Mouse (Mus musculus): ENCODE measurements around the gene Plekhg3. TPM values are rescaled to one million over a fixed set of nuclear protein-coding genes. Genes with fewer than 3 reads are reported as not detected.

The Plekhg3 gene
- polyA plus RNA-seq, 1 experiment from 2014 or later, result 1.5 TPM

GRCm38 (mm10) chr12:76566284-76566683 is 35.6 kb downstream of the Plekhg3 start:
- DNase-seq (ENCODE audit: low spot score), result no peak
- Histone ChIP-seq H3K4me1 (ENCODE audit: control insufficient read depth, insufficient read depth, low read length) (no peaks in the 10 kb centered on the region), H3K27ac (ENCODE audit: low read depth, low read length) (no peak overlapping the region), H3K4me2 (ENCODE audit: low read depth) (no peak overlapping the region), H3K27me3 (ENCODE audit: control insufficient read depth, insufficient read depth, low read length) (no peaks in the 10 kb centered on the region), H3K36me3 (ENCODE audit: control insufficient read depth, insufficient read depth, low read length) (peaks cover 3% of the 10 kb centered on the region; the same call in 1 of the 2 replicates), H3K9ac (ENCODE audit: low read length) (no peak overlapping the region), H3K4me3 (ENCODE audit: low read depth, low read length) (no peak overlapping the region), H3K9me3 (ENCODE audit: control insufficient read depth, low read length) (no peaks in the 10 kb centered on the region)
- ATAC-seq (ENCODE audit: insufficient read depth, low FRiP score, low TSS enrichment), result no peak
- 95% methylated on average over 10 of the region's 10 CpGs for WGBS

- H3K9me3 ChIP-seq (ENCODE audit: control insufficient read depth, low read length), result no peaks in the 10 kb centered on the region
- peaks cover 2% of the 10 kb centered on the region; the same call in 1 of the 2 replicates for H3K36me3 ChIP-seq (ENCODE audit: control insufficient read depth, insufficient read depth, low read length)
- no peaks in the 10 kb centered on the region for H3K4me1 ChIP-seq (ENCODE audit: control insufficient read depth, insufficient read depth, low read length)
- H3K27ac ChIP-seq (ENCODE audit: low read depth, low read length), result no peak overlapping the region
- no peak overlapping the region for H3K4me3 ChIP-seq (ENCODE audit: low read depth, low read length)
- 75% methylated on average over 9 of the region's 9 CpGs for WGBS
- H3K4me2 ChIP-seq (ENCODE audit: low read depth), result no peak overlapping the region
- DNase-seq (ENCODE audit: low spot score), result no peak
- ATAC-seq (ENCODE audit: insufficient read depth, low FRiP score, low TSS enrichment), result no peak
- H3K27me3 ChIP-seq (ENCODE audit: control insufficient read depth, insufficient read depth, low read length), result no peaks in the 10 kb centered on the region
- no peak overlapping the region for H3K9ac ChIP-seq (ENCODE audit: low read length)
Measured at GRCm38 (mm10) chr12:76570221-76570940, 39.7 kb downstream of the Plekhg3 start.

GRCm38 (mm10) chr12:76571266-76571665 is 40.6 kb downstream of the Plekhg3 start:
- H3K9ac ChIP-seq (ENCODE audit: low read length), result no peak overlapping the region
- DNase-seq (ENCODE audit: low spot score) (no peak), ATAC-seq (ENCODE audit: insufficient read depth, low FRiP score, low TSS enrichment) (no peak)
- H3K27ac ChIP-seq (ENCODE audit: low read depth, low read length), result no peak overlapping the region
- no peaks in the 10 kb centered on the region; the same call in 1 of the 2 replicates for H3K36me3 ChIP-seq (ENCODE audit: control insufficient read depth, insufficient read depth, low read length)
- no peaks in the 10 kb centered on the region for H3K4me1 ChIP-seq (ENCODE audit: control insufficient read depth, insufficient read depth, low read length)
- no peak overlapping the region for H3K4me3 ChIP-seq (ENCODE audit: low read depth, low read length)
- no peak overlapping the region for H3K4me2 ChIP-seq (ENCODE audit: low read depth)
- no peaks in the 10 kb centered on the region for H3K27me3 ChIP-seq (ENCODE audit: control insufficient read depth, insufficient read depth, low read length)
- no peaks in the 10 kb centered on the region for H3K9me3 ChIP-seq (ENCODE audit: control insufficient read depth, low read length)
- WGBS, result 77% methylated on average over 10 of the region's 10 CpGs

GRCm38 (mm10) chr12:76572261-76573251 is 41.9 kb downstream of the Plekhg3 start:
- no peaks in the 10 kb centered on the region for H3K27me3 ChIP-seq (ENCODE audit: control insufficient read depth, insufficient read depth, low read length)
- H3K4me1 ChIP-seq (ENCODE audit: control insufficient read depth, insufficient read depth, low read length), result no peaks in the 10 kb centered on the region
- no peak for ATAC-seq (ENCODE audit: insufficient read depth, low FRiP score, low TSS enrichment)
- H3K9me3 ChIP-seq (ENCODE audit: control insufficient read depth, low read length), result no peaks in the 10 kb centered on the region
- no peak for DNase-seq (ENCODE audit: low spot score)
- H3K4me3 ChIP-seq (ENCODE audit: low read depth, low read length), result no peak overlapping the region
- no peak overlapping the region for H3K27ac ChIP-seq (ENCODE audit: low read depth, low read length)
- no peak overlapping the region for H3K4me2 ChIP-seq (ENCODE audit: low read depth)
- H3K36me3 ChIP-seq (ENCODE audit: control insufficient read depth, insufficient read depth, low read length), result peaks cover 3% of the 10 kb centered on the region; the same call in 1 of the 2 replicates
- WGBS, result 77% methylated on average over 24 of the region's 27 CpGs
- no peak overlapping the region for H3K9ac ChIP-seq (ENCODE audit: low read length)

GRCm38 (mm10) chr12:76573381-76573780 is 42.7 kb downstream of the Plekhg3 start:
- H3K9ac ChIP-seq (ENCODE audit: low read length), result no peak overlapping the region
- H3K27ac ChIP-seq (ENCODE audit: low read depth, low read length), result no peak overlapping the region
- H3K27me3 ChIP-seq (ENCODE audit: control insufficient read depth, insufficient read depth, low read length), result no peaks in the 10 kb centered on the region
- ATAC-seq (ENCODE audit: insufficient read depth, low FRiP score, low TSS enrichment) (no peak), DNase-seq (ENCODE audit: low spot score) (no peak)
- 90% methylated on average over 6 of the region's 6 CpGs for WGBS
- peaks cover 3% of the 10 kb centered on the region; the same call in 1 of the 2 replicates for H3K36me3 ChIP-seq (ENCODE audit: control insufficient read depth, insufficient read depth, low read length)
- H3K4me3 ChIP-seq (ENCODE audit: low read depth, low read length), result no peak overlapping the region
- no peaks in the 10 kb centered on the region for H3K9me3 ChIP-seq (ENCODE audit: control insufficient read depth, low read length)
- H3K4me2 ChIP-seq (ENCODE audit: low read depth), result no peak overlapping the region
- H3K4me1 ChIP-seq (ENCODE audit: control insufficient read depth, insufficient read depth, low read length), result no peaks in the 10 kb centered on the region

- no peak overlapping the region for H3K4me2 ChIP-seq (ENCODE audit: low read depth)
- no peaks in the 10 kb centered on the region for H3K9me3 ChIP-seq (ENCODE audit: control insufficient read depth, low read length)
- 93% methylated on average over 6 of the region's 6 CpGs for WGBS
- H3K4me1 ChIP-seq (ENCODE audit: control insufficient read depth, insufficient read depth, low read length), result no peaks in the 10 kb centered on the region
- no peak for ATAC-seq (ENCODE audit: insufficient read depth, low FRiP score, low TSS enrichment)
- no peaks in the 10 kb centered on the region for H3K27me3 ChIP-seq (ENCODE audit: control insufficient read depth, insufficient read depth, low read length)
- H3K4me3 ChIP-seq (ENCODE audit: low read depth, low read length), result no peak overlapping the region
- peaks cover 3% of the 10 kb centered on the region; the same call in 1 of the 2 replicates for H3K36me3 ChIP-seq (ENCODE audit: control insufficient read depth, insufficient read depth, low read length)
- no peak overlapping the region for H3K9ac ChIP-seq (ENCODE audit: low read length)
- H3K27ac ChIP-seq (ENCODE audit: low read depth, low read length), result no peak overlapping the region
- no peak for DNase-seq (ENCODE audit: low spot score)
Measured at GRCm38 (mm10) chr12:76574815-76575214, 44.1 kb downstream of the Plekhg3 start.

GRCm38 (mm10) chr12:76576061-76576460 is 45.4 kb downstream of the Plekhg3 start:
- no peak for DNase-seq (ENCODE audit: low spot score)
- 94% methylated on average over 9 of the region's 9 CpGs for WGBS
- H3K4me3 ChIP-seq (ENCODE audit: low read depth, low read length), result no peak overlapping the region
- no peaks in the 10 kb centered on the region for H3K9me3 ChIP-seq (ENCODE audit: control insufficient read depth, low read length)
- no peak overlapping the region for H3K4me2 ChIP-seq (ENCODE audit: low read depth)
- peaks cover 3% of the 10 kb centered on the region; the same call in 1 of the 2 replicates for H3K36me3 ChIP-seq (ENCODE audit: control insufficient read depth, insufficient read depth, low read length)
- H3K9ac ChIP-seq (ENCODE audit: low read length), result no peak overlapping the region
- no peak overlapping the region for H3K27ac ChIP-seq (ENCODE audit: low read depth, low read length)
- no peak for ATAC-seq (ENCODE audit: insufficient read depth, low FRiP score, low TSS enrichment)
- H3K4me1 ChIP-seq (ENCODE audit: control insufficient read depth, insufficient read depth, low read length), result no peaks in the 10 kb centered on the region
- no peaks in the 10 kb centered on the region for H3K27me3 ChIP-seq (ENCODE audit: control insufficient read depth, insufficient read depth, low read length)

- Histone ChIP-seq H3K27me3 (ENCODE audit: control insufficient read depth, insufficient read depth, low read length) (no peaks in the 10 kb centered on the region), H3K4me2 (ENCODE audit: low read depth) (no peak overlapping the region), H3K36me3 (ENCODE audit: control insufficient read depth, insufficient read depth, low read length) (peaks cover 3% of the 10 kb centered on the region; the same call in 1 of the 2 replicates), H3K27ac (ENCODE audit: low read depth, low read length) (no peak overlapping the region), H3K9ac (ENCODE audit: low read length) (no peak overlapping the region), H3K4me3 (ENCODE audit: low read depth, low read length) (no peak overlapping the region), H3K9me3 (ENCODE audit: control insufficient read depth, low read length) (no peaks in the 10 kb centered on the region), H3K4me1 (ENCODE audit: control insufficient read depth, insufficient read depth, low read length) (no peaks in the 10 kb centered on the region)
- 95% methylated on average over 8 of the region's 8 CpGs for WGBS
- ATAC-seq (ENCODE audit: insufficient read depth, low FRiP score, low TSS enrichment), result no peak
- DNase-seq (ENCODE audit: low spot score), result no peak
Measured at GRCm38 (mm10) chr12:76576806-76577205, 46.1 kb downstream of the Plekhg3 start.

All from neural tube, embryonic 11.5 days (tissue).